Mouse (Mus musculus): Measurements from ENCODE around the gene Tyk2. TPM values are rescaled to one million over a fixed set of nuclear protein-coding genes. Genes with fewer than 3 reads are reported as not detected.
A peak's percentile ranks its signal among the peaks of the same experiment; 100 is the strongest.

The Tyk2 gene
- polyA plus RNA-seq, 1 experiment = 17.2 TPM

DNA sequence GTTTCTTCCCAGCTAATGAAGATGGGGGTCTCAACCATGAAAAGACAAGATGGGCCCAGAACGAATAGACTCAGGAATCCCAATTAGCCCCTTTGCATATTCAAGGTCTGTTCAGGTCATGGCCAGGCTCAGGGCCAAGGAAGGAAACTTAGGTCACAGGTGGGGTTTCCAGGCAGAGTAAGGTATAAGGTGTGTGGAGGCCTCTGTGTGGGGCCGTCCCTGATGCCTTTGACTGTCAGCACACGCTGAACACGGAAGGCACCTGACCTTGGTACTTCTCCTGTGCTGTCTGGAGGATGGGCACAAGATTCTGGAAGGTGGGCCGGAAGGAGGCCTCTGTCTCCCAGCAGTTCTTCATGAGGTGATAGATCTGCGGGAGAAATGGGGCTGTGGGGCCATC is 26.2 kb downstream of the Tyk2 start:
- 86% methylated on average over 6 of the region's 6 CpGs for WGBS
- TF ChIP-seq CTCF (IDR thresholded peaks at IDR 0.05; ENCODE audit: borderline replicate concordance, insufficient read depth, low read depth, low read length) = no peak
- TF ChIP-seq POLR2A (IDR thresholded peaks at IDR 0.05; ENCODE audit: borderline replicate concordance, insufficient read depth, low read length) = no peak
- H3K4me3 ChIP-seq (replicated peaks; ENCODE audit: insufficient read depth, low read depth, low read length) = no peak overlapping the region
- H3K27me3 ChIP-seq (ENCODE audit: control insufficient read depth, insufficient read depth, low read length) = no peaks in the 10 kb centered on the region
- H3K27ac ChIP-seq (ENCODE audit: insufficient read depth, low read length) = no peak overlapping the region
- DNase-seq = no peak
- no peaks in the 10 kb centered on the region for H3K4me1 ChIP-seq (ENCODE audit: control insufficient read depth, insufficient read depth, low read length)

DNA sequence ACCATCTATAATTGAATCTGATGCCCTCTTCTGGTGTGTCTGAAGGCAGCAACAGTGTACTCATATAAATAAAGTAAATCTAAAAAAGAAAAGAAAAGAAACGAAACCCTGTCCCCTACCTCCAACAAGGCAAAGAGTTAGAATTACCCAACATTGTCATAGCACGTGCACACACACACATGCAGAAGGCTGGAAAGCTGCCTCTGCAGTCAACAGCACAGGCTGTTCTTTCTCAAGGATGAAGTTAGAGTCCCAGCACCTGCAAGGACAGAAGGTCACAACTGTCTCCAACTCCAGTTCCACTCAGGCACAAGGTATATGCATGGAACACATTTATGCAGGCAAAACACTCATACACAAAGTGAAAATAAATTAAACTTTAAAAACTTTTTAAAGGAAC is 29.0 kb downstream of the Tyk2 start:
- H3K4me1 ChIP-seq (ENCODE audit: control insufficient read depth, insufficient read depth, low read length) = no peaks in the 10 kb centered on the region
- TF ChIP-seq CTCF (IDR thresholded peaks at IDR 0.05; ENCODE audit: borderline replicate concordance, insufficient read depth, low read depth, low read length) (no peak), POLR2A (IDR thresholded peaks at IDR 0.05; ENCODE audit: borderline replicate concordance, insufficient read depth, low read length) (no peak)
- 87% methylated on average over 2 of the region's 2 CpGs for WGBS

DNA sequence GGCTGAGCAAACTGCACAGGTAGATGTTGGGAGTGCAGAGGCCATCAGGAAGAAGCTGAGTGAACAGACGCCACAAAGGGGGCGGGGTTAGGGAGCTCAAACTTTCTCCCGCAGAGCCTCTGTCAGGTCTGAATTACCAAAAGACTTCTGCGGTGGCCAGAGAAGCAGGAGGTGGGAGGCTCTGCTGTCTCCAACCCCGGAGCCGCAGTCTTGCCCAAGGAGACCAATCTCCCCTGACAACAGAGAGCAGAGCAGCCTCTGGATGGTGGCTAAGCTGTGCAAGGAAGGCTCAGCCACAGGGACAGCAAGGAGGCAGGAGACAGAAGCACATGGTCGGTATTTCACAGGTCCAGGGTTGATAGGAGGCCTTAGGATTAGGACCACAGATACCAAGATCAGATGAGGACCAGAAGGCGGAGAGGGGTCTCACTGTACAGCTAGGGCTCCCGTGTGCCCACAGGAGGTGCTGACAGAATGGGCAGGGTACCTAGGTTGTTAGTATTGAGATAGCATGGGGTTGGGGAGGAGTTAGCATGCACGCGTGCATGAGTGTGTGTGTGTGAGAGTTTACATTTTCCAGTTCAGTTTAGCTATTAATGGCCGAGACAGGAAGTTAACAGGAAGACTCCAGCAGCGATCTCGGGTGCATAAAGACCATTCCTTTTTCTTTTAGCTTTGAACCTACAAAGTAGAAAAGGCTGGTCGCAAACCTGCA is 30.4 kb downstream of the Tyk2 start:
- Histone ChIP-seq H3K4me3 (replicated peaks; ENCODE audit: insufficient read depth, low read depth, low read length) (no peak overlapping the region), H3K27ac (ENCODE audit: insufficient read depth, low read length) (no peak overlapping the region), H3K27me3 (ENCODE audit: control insufficient read depth, insufficient read depth, low read length) (no peaks in the 10 kb centered on the region), H3K4me1 (ENCODE audit: control insufficient read depth, insufficient read depth, low read length) (no peaks in the 10 kb centered on the region)
- TF ChIP-seq POLR2A (IDR thresholded peaks at IDR 0.05; ENCODE audit: borderline replicate concordance, insufficient read depth, low read length) = no peak
- TF ChIP-seq CTCF (IDR thresholded peaks at IDR 0.05; ENCODE audit: borderline replicate concordance, insufficient read depth, low read depth, low read length) = no peak
- WGBS = 28% methylated on average over 15 of the region's 15 CpGs
- DNase-seq = no peak

More for the DNA sequence above, 29.0 kb downstream of the Tyk2 start:
- no peak overlapping the region for H3K4me3 ChIP-seq (replicated peaks; ENCODE audit: insufficient read depth, low read depth, low read length)
- H3K27ac ChIP-seq (ENCODE audit: insufficient read depth, low read length) = no peak overlapping the region
- DNase-seq = no peak
- H3K27me3 ChIP-seq (ENCODE audit: control insufficient read depth, insufficient read depth, low read length) = no peaks in the 10 kb centered on the region

DNA sequence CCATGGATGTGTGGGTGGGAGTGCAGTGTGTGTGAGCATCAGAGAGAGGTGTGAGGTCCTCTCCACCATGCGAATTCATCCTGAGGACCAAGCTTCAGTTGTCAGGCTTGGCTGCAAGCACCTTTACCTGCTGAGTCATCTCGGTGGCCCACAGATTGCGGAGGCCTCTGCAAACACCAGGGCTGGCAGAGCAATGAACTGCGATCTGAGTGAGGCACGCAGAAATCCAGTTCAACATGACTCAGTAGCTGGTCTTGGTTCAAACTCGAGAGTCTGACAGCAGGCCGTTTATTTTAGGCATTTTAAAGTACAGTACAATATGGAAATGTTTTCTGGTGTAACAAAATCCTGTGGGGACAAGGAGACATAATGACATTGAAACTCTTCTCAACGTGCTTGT is 33.2 kb downstream of the Tyk2 start:
- Histone ChIP-seq H3K4me1 (ENCODE audit: control insufficient read depth, insufficient read depth, low read length) (no peaks in the 10 kb centered on the region), H3K27me3 (ENCODE audit: control insufficient read depth, insufficient read depth, low read length) (no peaks in the 10 kb centered on the region), H3K4me3 (replicated peaks; ENCODE audit: insufficient read depth, low read depth, low read length) (no peak overlapping the region), H3K27ac (ENCODE audit: insufficient read depth, low read length) (no peak overlapping the region)
- no peak for DNase-seq
- 57% methylated on average over 8 of the region's 8 CpGs for WGBS
- no peak for TF ChIP-seq POLR2A (IDR thresholded peaks at IDR 0.05; ENCODE audit: borderline replicate concordance, insufficient read depth, low read length)
- TF ChIP-seq CTCF (IDR thresholded peaks at IDR 0.05; ENCODE audit: borderline replicate concordance, insufficient read depth, low read depth, low read length) = no peak

DNA sequence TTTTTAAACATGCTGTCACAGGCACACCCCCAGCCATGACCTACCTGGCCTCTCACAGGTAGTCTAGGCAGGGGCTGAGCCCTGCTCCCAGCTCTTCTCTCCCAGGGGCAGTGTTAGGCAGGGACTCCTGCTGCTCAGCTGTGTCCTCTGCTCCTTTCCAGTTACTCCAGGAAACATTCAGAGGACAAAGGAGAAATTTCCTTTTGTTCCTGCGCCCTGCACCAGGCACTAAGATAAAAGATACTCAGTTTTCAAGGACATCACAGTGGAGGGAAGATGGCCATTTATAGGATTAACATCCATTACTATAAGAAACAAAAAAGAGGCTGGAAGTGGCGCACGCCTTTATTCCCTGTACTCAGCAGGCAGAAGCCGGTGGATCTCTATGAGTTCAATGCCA is 35.1 kb downstream of the Tyk2 start:
- H3K4me1 ChIP-seq (ENCODE audit: control insufficient read depth, insufficient read depth, low read length) = no peaks in the 10 kb centered on the region
- 58% methylated on average over 4 of the region's 4 CpGs for WGBS
- H3K27me3 ChIP-seq (ENCODE audit: control insufficient read depth, insufficient read depth, low read length) = no peaks in the 10 kb centered on the region
- H3K4me3 ChIP-seq (replicated peaks; ENCODE audit: insufficient read depth, low read depth, low read length) = no peak overlapping the region
- TF ChIP-seq CTCF (IDR thresholded peaks at IDR 0.05; ENCODE audit: borderline replicate concordance, insufficient read depth, low read depth, low read length) (no peak), POLR2A (IDR thresholded peaks at IDR 0.05; ENCODE audit: borderline replicate concordance, insufficient read depth, low read length) (no peak)
- DNase-seq = no peak
- H3K27ac ChIP-seq (ENCODE audit: insufficient read depth, low read length) = no peak overlapping the region

DNA sequence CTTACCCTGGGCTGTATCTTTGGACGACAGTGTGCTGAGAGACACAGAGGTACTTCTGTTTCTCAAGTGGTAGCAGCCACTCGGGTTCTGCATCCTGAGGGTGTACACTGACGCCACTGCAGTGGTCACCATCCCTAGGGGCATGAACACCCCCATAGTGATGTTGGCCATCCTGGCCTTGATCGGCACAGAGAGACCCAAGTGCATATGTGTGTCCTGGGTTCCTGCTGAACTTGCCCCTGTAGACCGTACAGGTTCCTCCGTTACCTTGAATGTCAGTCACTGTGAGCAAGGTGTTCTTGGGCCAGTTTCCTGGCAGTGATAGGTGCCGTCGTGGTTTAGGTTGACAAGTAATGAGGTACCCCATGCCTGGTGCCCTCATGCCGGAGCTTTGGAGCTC is 37.6 kb downstream of the Tyk2 start:
- H3K27me3 ChIP-seq (ENCODE audit: control insufficient read depth, insufficient read depth, low read length) = no peaks in the 10 kb centered on the region
- no peak overlapping the region for H3K27ac ChIP-seq (ENCODE audit: insufficient read depth, low read length)
- no peak overlapping the region for H3K4me3 ChIP-seq (replicated peaks; ENCODE audit: insufficient read depth, low read depth, low read length)
- DNase-seq = no peak
- TF ChIP-seq POLR2A (IDR thresholded peaks at IDR 0.05; ENCODE audit: borderline replicate concordance, insufficient read depth, low read length) (no peak), CTCF (IDR thresholded peaks at IDR 0.05; ENCODE audit: borderline replicate concordance, insufficient read depth, low read depth, low read length) (no peak)
- peaks cover 9% of the 10 kb centered on the region for H3K4me1 ChIP-seq (ENCODE audit: control insufficient read depth, insufficient read depth, low read length)
- 96% methylated on average over 9 of the region's 9 CpGs for WGBS

DNA sequence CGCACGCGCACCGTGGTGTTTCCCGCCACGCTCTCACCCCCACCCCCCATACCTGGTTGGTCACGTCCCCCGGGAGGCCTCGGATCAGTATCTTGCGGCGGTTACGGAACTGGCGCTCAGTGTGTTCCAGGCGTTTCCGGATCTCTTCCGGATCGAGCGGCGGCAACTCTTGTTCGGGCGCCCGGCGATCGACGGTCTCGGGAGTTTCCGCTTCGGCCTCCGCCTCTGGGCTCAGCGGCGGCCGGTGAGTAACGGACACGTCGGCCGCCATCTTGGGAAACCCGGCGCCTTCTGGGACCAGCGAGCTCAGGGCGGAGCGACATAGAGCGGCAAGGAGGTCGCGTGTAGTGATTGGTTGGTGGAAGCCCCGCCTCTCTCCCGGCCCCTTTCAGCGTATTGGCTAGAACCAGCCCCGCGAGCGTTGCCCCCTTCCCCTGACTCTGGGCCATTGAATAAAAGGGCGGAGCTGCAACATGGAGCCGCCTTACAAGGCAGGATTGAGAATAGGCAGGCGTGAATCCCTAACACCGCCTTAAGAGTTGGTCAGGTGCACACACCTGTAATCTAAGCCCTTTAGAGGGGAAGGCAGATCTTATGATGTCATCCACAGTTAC is 39.2 kb downstream of the Tyk2 start, which contains the start of the genes Gm38431 and Raver1:
TSS of gene Gm38431 (minus strand) at position 291 of the 614 bp plus-strand sequence.
TSS of gene Raver1 (minus strand) at position 302 of the 614 bp plus-strand sequence.
- peak; percentile 64 for TF ChIP-seq POLR2A (IDR thresholded peaks at IDR 0.05; ENCODE audit: borderline replicate concordance, insufficient read depth, low read length)
- TF ChIP-seq CTCF (IDR thresholded peaks at IDR 0.05; ENCODE audit: borderline replicate concordance, insufficient read depth, low read depth, low read length) = no peak
- H3K4me1 ChIP-seq (ENCODE audit: control insufficient read depth, insufficient read depth, low read length) = peaks cover 9% of the 10 kb centered on the region
- peak; percentile 97 to 99 for DNase-seq
- under 1% methylated on average over 54 of the region's 54 CpGs for WGBS
- no peak within 1 kb of the TSS for H3K27ac ChIP-seq (ENCODE audit: insufficient read depth, low read length)
- H3K4me3 ChIP-seq (replicated peaks; ENCODE audit: insufficient read depth, low read depth, low read length) = peak within 1 kb of the TSS; percentile 93
- no peaks in the 10 kb centered on the region for H3K27me3 ChIP-seq (ENCODE audit: control insufficient read depth, insufficient read depth, low read length)
